Comparison of ENCODE assay signal across 17 mouse cellular contexts in the genomic region with DNA sequence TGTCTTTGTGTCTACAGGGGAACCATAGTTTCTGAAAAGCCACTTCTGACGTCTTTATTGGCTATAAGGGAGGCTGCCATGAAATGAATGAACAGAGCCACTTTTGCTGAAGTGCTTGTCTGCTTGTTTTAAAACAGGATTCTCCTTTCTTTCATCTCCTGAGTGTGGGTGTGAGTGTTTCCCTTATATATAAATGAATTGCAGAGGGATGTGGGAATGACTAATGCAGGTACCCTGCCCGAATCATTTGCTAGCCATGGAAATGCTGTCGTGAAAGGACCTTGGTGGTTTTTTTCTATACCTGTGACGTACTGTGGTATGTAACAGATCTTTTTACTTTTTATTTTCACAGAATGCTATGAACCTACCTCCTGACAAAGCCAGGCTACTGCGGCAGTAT.
"Had no signal": no experiment of that assay in that cellular context is flagged by ENCODE, and none has a peak within 500 bp of the region (broad histone marks: within the 10 kb centered on the region; RNA-seq: fewer than 3 reads in every experiment).

No protein-coding gene starts in this region.

- DNase-seq: left cerebral cortex, postnatal 4 days; liver; liver, embryonic 13.5 days; liver, postnatal 0 days; lung, adult 18-20 months; lung, adult 2 months; lung, embryonic 14.5 days; lung, postnatal 10 days; lung, postnatal 14 days; lung, postnatal 36 days; lung, postnatal 4 days; midbrain, embryonic 14.5 days had no signal

- ATAC-seq: liver, embryonic 12.5 days; lung, postnatal 0 days; midbrain, embryonic 13.5 days; midbrain, embryonic 15.5 days; midbrain, embryonic 16.5 days had no signal
